Mouse (Mus musculus): Measurements from ENCODE around the gene Plekha6. TPM values are rescaled to one million over a fixed set of nuclear protein-coding genes. Genes with fewer than 3 reads are reported as not detected.

The Plekha6 gene
- polyA plus RNA-seq, 2 experiments = 4.2 to 6.6 TPM

DNA sequence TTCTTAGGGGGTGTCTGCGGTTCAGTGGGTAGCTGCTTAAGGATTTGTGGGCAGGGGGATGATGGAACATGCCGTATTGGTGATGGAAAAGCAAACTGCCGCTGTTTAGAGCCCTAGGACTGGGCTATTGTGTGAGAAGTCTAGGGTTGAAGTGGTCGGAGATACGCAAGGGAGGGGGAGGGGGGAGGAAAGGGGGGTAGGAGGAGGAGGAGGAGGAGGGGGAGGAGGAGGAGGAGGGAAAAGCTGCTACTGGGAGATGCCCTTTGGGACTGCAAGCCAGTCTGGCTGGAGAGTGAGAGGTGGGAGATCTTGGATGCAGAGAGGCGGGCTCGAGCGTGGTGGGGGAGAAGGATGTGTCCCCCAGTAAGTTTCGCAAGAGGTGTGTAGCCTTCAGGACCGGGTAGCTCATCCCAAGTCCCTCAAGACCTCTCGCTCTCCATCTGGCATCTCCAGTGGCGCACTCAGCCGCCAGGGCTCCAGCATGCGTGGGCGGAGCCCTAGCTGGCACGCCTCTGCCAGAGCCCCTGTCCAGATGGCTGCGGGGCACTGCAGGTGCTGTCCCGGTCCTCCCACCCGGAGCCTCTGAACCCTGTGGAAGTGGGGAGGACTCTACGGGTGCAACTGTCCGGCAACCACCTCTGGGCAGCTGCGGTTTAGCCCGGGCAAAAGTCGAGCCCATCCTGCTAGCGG is 18.2 kb downstream of the Plekha6 start:
- peaks cover 20% of the 10 kb centered on the region; the same call in 1 of the 2 replicates for H3K27me3 ChIP-seq (ENCODE audit: control insufficient read depth, insufficient read depth, low read length)
- H3K4me3 ChIP-seq (replicated peaks; ENCODE audit: low read length) = peak overlapping the region; percentile 41
- H3K9ac ChIP-seq (ENCODE audit: low read depth, low read length, severe bottlenecking) = no peak overlapping the region
- H3K36me3 ChIP-seq (ENCODE audit: control insufficient read depth, insufficient read depth, low read length) = no peaks in the 10 kb centered on the region
- H3K4me2 ChIP-seq (replicated peaks; ENCODE audit: low read depth, low read length, severe bottlenecking) = peak overlapping the region; percentile 84
- WGBS = under 1% methylated on average over 22 of the region's 25 CpGs
- DNase-seq (ENCODE audit: low spot score) = no peak
- no peak for TF ChIP-seq POLR2A (IDR thresholded peaks at IDR 0.05; ENCODE audit: borderline replicate concordance, extremely low read depth, insufficient read depth, insufficient read length)
- H3K27ac ChIP-seq (replicated peaks; ENCODE audit: low read depth, low read length) = no peak overlapping the region
- no peak for ATAC-seq (ENCODE audit: low FRiP score, low read depth)
- H3K4me1 ChIP-seq (ENCODE audit: control insufficient read depth, insufficient read depth, low read length) = peaks cover 15% of the 10 kb centered on the region
- H3K9me3 ChIP-seq (ENCODE audit: control insufficient read depth, low read length) = no peaks in the 10 kb centered on the region

- DNase-seq (ENCODE audit: low spot score) = no peak
- TF ChIP-seq POLR2A (IDR thresholded peaks at IDR 0.05; ENCODE audit: borderline replicate concordance, extremely low read depth, insufficient read depth, insufficient read length) = no peak
- Histone ChIP-seq H3K4me1 (ENCODE audit: control insufficient read depth, insufficient read depth, low read length) (peaks cover 15% of the 10 kb centered on the region), H3K4me2 (replicated peaks; ENCODE audit: low read depth, low read length, severe bottlenecking) (peak overlapping the region; percentile 84), H3K27ac (replicated peaks; ENCODE audit: low read depth, low read length) (no peak overlapping the region), H3K36me3 (ENCODE audit: control insufficient read depth, insufficient read depth, low read length) (no peaks in the 10 kb centered on the region), H3K9ac (ENCODE audit: low read depth, low read length, severe bottlenecking) (no peak overlapping the region), H3K27me3 (ENCODE audit: control insufficient read depth, insufficient read depth, low read length) (peaks cover 20% of the 10 kb centered on the region; the same call in 1 of the 2 replicates), H3K9me3 (ENCODE audit: control insufficient read depth, low read length) (no peaks in the 10 kb centered on the region), H3K4me3 (replicated peaks; ENCODE audit: low read length) (peak overlapping the region; percentile 41)
- ATAC-seq (ENCODE audit: low FRiP score, low read depth) = no peak
- 5% methylated on average over 16 of the region's 16 CpGs for WGBS
These were observed 18.7 kb downstream of the Plekha6 start for GRCm38 (mm10) chr1:133182706-133183095.

DNA sequence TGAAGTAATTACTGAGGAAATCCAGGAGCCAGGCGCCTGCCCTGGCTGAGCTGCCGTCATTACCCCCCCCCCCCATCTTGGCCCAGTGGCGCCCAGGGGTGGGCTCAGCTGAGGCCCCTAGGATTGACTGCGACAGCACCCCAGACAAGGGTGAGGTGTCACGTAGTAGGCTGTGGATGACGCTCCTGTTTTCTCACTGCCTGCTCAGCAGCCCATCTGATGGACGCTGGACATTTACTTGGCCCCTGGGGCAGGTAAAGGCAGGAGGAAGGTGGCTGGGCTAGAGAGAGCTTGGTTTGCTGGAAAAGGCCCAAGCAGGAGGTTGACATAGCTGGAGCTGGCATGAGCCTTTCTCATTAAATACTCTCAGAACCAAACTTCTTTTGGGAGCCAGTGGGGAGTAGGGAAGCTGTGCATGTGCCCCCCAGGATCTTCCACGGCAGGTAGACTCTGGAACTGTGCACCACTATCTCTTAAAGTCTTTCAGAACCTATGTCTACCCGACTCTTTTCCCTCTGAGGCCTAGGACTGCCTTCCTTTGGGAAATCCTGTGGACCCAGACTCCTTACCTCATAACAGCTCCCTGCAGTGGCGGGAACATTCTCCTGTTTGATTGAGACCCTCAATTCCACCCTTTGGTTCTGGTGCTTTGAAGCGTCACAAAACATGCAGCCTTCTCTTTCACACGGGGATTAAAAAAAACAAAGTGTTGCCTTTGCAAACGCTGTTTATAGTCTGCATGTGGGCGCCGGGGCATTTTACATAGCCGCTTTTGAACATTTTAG is 19.3 kb downstream of the Plekha6 start:
- ATAC-seq (ENCODE audit: low FRiP score, low read depth) = no peak
- 24% methylated on average over 16 of the region's 16 CpGs for WGBS
- Histone ChIP-seq H3K27me3 (ENCODE audit: control insufficient read depth, insufficient read depth, low read length) (peaks cover 20% of the 10 kb centered on the region; the same call in 1 of the 2 replicates), H3K27ac (replicated peaks; ENCODE audit: low read depth, low read length) (no peak overlapping the region), H3K9me3 (ENCODE audit: control insufficient read depth, low read length) (no peaks in the 10 kb centered on the region), H3K36me3 (ENCODE audit: control insufficient read depth, insufficient read depth, low read length) (no peaks in the 10 kb centered on the region), H3K4me1 (ENCODE audit: control insufficient read depth, insufficient read depth, low read length) (peaks cover 21% of the 10 kb centered on the region), H3K9ac (ENCODE audit: low read depth, low read length, severe bottlenecking) (no peak overlapping the region), H3K4me2 (replicated peaks; ENCODE audit: low read depth, low read length, severe bottlenecking) (peak overlapping the region; percentile 84; the same call in 1 of the 2 replicates), H3K4me3 (replicated peaks; ENCODE audit: low read length) (peak overlapping the region; percentile 41; the same call in 1 of the 2 replicates)
- no peak for DNase-seq (ENCODE audit: low spot score)
- TF ChIP-seq POLR2A (IDR thresholded peaks at IDR 0.05; ENCODE audit: borderline replicate concordance, extremely low read depth, insufficient read depth, insufficient read length) = no peak

- DNase-seq (ENCODE audit: low spot score) (no peak), ATAC-seq (ENCODE audit: low FRiP score, low read depth) (no peak)
- peaks cover 6% of the 10 kb centered on the region for H3K4me1 ChIP-seq (ENCODE audit: control insufficient read depth, insufficient read depth, low read length)
- H3K27ac ChIP-seq (replicated peaks; ENCODE audit: low read depth, low read length) = no peak overlapping the region
- H3K4me2 ChIP-seq (replicated peaks; ENCODE audit: low read depth, low read length, severe bottlenecking) = no peak overlapping the region
- H3K27me3 ChIP-seq (ENCODE audit: control insufficient read depth, insufficient read depth, low read length) = peaks cover under 1% of the 10 kb centered on the region; the same call in 1 of the 2 replicates
- WGBS = 18% methylated on average over 4 of the region's 4 CpGs
- no peak overlapping the region for H3K9ac ChIP-seq (ENCODE audit: low read depth, low read length, severe bottlenecking)
- no peak overlapping the region for H3K4me3 ChIP-seq (replicated peaks; ENCODE audit: low read length)
- H3K9me3 ChIP-seq (ENCODE audit: control insufficient read depth, low read length) = no peaks in the 10 kb centered on the region
- no peaks in the 10 kb centered on the region for H3K36me3 ChIP-seq (ENCODE audit: control insufficient read depth, insufficient read depth, low read length)
- no peak for TF ChIP-seq POLR2A (IDR thresholded peaks at IDR 0.05; ENCODE audit: borderline replicate concordance, extremely low read depth, insufficient read depth, insufficient read length)
These were observed 24.1 kb downstream of the Plekha6 start for GRCm38 (mm10) chr1:133187948-133188680.

DNA sequence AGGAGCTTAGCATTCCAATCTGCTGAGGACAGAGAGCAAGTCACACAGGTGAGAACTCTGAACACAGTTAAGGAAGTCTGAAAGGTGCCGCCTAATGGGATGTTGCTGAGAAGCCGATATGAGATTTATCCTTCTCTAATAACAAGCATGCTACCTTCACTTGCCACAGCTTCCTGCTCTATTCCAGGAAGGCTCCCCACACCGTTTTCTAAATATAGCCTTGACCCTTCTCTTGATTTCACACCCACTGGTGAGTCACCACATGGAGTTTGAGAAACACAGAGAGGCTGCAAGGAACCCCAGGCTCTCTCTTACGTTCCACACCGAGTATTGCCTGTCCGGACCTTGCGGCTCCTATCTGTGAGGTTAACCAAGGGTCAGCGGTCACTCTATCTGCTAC is 24.7 kb downstream of the Plekha6 start:
- ATAC-seq (ENCODE audit: low FRiP score, low read depth) = no peak
- Histone ChIP-seq H3K9ac (ENCODE audit: low read depth, low read length, severe bottlenecking) (no peak overlapping the region), H3K27me3 (ENCODE audit: control insufficient read depth, insufficient read depth, low read length) (no peaks in the 10 kb centered on the region), H3K4me3 (replicated peaks; ENCODE audit: low read length) (no peak overlapping the region), H3K27ac (replicated peaks; ENCODE audit: low read depth, low read length) (no peak overlapping the region), H3K9me3 (ENCODE audit: control insufficient read depth, low read length) (no peaks in the 10 kb centered on the region), H3K4me1 (ENCODE audit: control insufficient read depth, insufficient read depth, low read length) (peaks cover 6% of the 10 kb centered on the region), H3K4me2 (replicated peaks; ENCODE audit: low read depth, low read length, severe bottlenecking) (no peak overlapping the region), H3K36me3 (ENCODE audit: control insufficient read depth, insufficient read depth, low read length) (no peaks in the 10 kb centered on the region)
- no peak for DNase-seq (ENCODE audit: low spot score)
- TF ChIP-seq POLR2A (IDR thresholded peaks at IDR 0.05; ENCODE audit: borderline replicate concordance, extremely low read depth, insufficient read depth, insufficient read length) = no peak
- 79% methylated on average over 8 of the region's 8 CpGs for WGBS

All from limb, embryonic 14.5 days (tissue).